Mouse (Mus musculus) gastrocnemius, postnatal 10 days (tissue): ENCODE measurements around the gene Ece2. TPM values are rescaled to one million over a fixed set of nuclear protein-coding genes. Genes with fewer than 3 reads are reported as not detected.
"Not testable (repeated sequence)": the region's sequence is repeated elsewhere in the genome, so short reads cannot be mapped to it uniquely, and the experiment has no call there.

Source experiments
- DNase-seq: peaks from one replicate; pipeline ENCODE4 v3.0.0; 2021; ENCODE audit warnings: mixed read lengths
- total RNA-seq, 2 experiments: library from RNA; stranded (reverse); gene quantifications; 2 replicates each; pipeline ENCODE4 v1.2.3; 2021

Gene Ece2
- total RNA-seq, 2 experiments from 2014 or later: 0.63 TPM; not detected in 1

DNA sequence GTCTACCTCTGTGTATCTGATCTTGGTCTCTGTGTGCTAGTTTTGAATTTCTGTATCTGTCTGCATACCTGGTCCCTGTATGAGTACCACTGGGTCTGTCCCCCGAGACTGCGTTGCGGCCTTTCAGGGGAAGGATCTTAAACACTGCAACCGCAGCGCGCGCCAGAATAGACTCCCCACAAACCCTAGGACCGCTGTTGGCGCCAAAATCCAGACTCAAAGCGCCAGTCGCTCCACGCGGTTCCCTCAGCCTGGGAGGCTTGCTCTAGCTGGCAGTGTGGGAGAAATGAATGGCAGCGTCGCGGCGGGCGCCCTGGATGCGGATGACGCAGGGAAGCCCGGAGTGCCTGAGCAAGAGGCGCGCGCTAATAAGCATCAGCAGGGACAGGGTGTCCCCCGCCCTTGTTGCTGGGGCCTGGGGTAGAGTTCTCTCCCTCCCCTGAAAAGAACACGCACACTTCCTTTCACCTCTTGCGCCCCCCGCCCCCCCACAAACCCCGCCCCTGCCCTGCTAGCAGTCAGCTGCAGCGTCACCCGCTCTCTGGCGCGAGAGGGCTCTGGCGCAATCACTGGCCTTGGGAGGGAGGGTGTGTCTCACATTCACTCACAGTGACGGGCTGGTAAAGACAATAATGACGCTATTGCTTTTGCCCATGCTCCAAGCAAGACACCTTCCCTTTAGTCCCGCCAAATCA lies 7.5 kb upstream of the Ece2 start:
- peak; percentile 17 for DNase-seq

DNA sequence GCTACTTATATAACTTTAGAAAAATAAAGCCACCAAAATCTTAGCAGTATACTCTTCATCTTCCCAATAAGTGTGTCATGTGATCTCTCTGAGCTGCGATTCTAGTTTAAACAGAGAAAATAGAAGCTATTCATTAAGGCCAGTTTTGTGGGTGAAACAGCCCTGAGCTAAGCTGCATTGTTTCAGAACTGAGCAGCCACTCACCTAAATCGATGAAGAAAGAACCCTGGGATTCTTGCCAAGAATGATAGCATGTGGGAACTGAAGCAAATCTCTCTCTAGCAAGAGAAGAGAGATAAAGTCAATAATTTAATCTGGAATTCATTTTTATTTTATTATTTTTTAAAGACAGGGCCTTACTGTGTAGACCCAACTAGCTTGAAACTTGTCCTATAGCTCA lies 6.4 kb upstream of the Ece2 start:
- DNase-seq: no peak

DNA sequence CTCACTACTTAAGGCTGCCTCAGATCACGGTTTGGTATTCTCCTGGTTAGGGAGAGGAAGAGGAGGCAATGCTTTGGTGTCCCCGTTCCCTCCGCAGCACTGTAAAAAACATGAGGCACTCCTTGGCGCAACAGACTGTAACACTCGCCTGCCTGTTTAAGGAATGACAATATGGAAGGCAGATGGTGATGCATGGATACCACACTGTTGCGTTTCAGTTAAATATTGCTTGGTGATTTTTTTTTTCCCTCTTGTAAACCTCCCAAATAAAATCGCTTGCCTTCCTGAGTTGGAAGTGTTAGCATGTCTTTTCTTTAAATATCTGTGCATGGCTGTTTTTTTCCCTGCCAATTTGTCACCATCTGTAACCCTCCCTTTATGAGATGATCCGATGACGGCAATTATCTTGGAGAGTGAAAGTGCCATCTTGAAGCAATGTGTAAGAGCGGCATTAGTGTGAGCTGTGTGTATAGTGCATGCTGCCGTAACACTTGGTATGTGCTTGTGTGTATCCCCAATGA lies 697 bp upstream of the Ece2 start:
- DNase-seq: no peak

DNA sequence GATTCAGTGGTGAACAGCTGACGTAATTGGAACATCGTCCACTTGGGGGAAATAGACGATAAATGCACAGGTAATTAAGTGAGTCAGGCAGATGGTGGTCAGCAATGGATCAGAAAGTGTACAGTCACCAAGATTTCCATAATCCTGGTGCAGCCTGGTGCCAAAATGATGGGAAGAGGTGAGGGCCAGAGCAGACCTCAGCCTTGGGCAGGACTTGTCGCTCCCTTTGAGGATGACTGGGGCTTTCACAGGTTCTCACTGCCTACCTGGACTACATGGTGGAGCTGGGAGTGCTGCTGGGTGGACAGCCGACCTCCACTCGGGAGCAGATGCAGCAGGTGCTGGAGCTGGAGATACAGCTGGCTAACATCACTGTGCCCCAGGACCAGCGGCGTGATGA lies 7.8 kb downstream of the Ece2 start:
- DNase-seq: no peak

DNA sequence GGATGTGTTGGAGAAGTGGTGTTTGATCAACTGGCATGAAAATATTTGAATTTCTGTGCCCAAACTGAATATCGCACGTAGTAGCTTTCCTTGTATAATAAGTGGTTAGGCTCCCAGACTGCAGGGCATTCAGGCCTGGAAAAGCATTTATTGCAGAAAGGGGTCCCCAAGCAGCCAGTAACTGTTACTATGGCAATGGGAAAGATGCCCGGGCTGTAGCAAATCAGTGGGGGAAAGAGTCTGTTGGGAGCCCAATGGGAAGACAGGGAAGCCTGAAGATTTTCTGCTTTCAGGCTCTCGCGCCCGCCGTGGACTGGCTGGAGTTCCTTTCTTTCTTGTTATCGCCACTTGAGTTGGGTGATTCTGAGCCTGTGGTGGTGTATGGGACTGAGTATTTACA lies 8.7 kb downstream of the Ece2 start:
- DNase-seq: no peak

DNA sequence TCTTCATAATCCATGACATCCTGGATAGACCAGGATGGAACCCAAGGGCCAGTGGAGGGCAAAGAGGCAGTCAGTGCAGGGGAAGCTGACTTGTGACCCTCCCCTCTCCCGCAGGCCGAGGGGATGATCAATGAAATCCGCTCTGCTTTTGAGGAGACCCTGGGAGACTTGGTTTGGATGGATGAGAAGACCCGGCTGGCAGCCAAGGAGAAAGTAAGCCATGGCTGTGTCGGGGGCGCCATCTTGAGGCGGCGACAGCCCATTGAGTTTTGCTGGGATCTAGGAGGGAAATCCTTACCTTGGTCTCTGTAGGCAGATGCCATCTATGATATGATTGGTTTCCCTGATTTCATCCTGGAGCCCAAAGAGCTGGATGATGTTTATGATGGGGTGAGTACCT lies 12.5 kb downstream of the Ece2 start:
- peak; percentile 77 for DNase-seq

DNA sequence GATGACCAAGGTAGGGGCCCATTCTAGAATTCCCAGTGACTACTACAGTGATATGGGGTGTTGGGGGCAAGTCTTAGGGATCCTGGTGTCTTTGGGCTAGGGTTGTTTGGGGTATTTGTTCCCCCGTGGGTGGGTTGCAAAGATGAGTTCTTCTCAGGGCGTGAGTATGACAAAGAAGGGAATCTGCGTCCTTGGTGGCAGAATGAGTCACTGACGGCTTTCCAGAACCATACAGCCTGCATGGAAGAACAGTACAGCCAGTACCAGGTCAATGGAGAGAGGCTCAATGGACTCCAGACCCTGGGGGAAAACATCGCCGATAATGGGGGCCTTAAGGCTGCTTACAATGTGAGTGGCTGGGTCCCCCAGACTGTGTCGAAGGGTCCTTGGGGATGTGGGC lies 14.3 kb downstream of the Ece2 start:
- no peak for DNase-seq

DNA sequence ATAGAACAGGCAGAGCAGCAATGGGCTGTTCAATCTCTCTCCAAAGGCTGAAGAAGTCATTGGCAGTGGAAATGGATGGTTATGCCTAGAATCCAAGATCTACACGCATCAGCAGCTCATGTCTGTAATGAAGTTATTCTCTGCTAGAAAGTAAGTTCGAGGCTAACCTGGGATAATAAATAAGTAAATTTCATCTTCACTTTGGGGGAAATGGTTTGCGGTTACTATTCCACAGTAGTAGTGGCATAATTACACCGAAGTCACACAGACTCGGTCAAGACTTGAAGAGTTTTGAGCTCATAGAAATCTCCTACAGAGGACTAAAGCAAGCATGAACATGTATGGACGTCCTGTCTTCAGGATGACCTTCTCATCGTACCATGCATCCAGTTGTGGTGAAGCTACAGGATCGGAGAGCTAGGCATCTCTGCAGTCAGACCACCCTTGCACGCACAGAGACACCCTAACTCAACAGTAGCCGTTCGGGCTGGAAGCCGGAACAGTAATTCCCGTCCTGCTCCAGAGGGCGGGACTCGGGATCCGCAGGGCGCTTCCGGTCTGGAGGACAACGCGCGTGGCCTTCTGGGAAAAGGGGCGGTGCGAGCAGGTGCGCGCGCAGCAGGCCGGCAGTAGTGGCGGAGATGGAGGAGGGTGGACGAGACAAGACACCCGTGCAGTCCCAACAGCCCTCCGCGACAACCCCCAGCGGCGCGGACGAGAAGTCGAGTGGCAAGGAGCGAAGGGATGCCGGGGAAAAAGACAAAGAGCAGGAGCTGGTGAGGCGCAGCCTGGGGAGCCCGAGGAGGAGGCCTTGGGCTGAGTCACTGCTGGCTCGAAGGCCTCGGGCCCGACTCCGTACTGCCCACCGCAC lies 21.7 kb downstream of the Ece2 start, which contains the start of gene Psmd2:
Gene Psmd2 (plus strand): TSS at position 577 of the 871 bp plus-strand sequence.
- peak; percentile 98 for DNase-seq

DNA sequence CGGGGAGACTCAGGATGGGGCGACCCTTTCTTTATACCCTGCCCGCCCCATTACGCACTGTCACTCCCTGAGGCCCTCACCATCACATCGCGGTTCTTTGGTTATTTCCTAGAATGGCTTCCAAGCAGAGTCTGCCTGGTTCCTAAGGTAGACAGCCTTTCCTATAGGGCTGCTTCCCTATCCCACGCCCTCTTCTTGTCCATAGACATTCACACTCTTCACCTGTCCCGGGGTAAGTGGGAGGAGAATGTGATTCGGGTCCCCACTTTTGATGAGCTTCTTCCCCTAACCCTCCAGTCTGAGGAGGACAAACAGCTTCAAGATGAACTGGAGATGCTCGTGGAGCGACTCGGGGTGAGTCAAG lies 22.3 kb downstream of the Ece2 start:
- no peak for DNase-seq

DNA sequence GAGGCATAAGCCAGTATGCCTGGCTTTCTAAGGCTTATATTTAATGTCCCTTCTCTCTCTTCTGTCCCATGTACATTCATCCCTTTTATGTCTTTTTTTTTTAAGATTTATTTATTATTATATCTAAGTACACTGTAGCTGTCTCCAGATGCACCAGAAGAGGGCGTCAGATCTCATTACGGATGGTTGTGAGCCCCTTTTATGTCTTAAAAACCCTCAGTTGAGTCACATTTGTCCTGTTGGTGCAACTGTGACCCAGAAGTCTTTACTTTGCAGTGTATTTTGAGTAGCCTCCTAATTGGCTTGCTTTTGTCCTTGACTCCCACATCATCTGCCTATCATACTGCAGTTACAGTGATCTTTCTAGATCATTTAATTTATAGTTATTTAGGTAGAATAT lies 23.7 kb downstream of the Ece2 start:
- no peak for DNase-seq

DNA sequence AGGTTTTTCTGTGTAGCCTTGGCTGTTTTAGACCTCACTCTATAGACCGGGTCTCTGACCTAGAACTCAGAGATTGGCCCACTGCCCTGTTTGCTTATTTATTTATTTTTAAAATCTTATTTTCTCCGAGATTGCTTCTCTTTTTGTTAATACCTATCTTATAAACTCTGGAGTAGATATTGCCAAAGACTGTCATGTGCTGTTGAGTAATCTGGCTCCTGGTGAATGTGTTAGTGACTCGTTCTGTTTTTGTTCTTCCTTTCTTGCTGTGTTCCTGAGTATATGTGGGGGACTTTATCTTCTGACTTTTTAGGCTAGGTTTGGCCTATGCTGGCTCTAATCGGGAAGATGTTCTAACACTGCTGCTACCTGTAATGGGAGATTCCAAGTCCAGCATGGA lies 28.0 kb downstream of the Ece2 start:
- no peak for DNase-seq

DNA sequence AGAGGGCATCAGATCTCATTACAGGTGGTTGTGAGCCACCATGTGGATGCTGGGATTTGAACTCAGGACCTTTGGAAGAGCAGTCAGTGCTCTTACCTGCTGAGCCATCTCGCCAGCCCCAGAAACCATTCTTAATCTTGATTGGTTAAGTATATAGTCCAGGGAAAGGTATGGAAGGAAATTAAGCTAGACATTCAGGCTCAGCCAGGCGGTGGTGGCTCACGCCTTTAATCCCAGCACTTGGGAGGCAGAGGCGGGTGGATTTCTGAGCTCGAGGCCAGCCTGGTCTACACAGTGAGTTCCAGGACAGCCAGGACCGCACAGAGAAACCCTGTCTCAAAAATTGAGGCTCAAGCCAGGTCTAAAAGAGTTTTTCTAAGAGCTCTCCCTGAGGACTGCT lies 38.4 kb downstream of the Ece2 start, which contains the start of gene Eif4g1:
Gene Eif4g1 (plus strand): TSS at position 301 of the 400 bp plus-strand sequence.
- DNase-seq: not testable (repeated sequence)

DNA sequence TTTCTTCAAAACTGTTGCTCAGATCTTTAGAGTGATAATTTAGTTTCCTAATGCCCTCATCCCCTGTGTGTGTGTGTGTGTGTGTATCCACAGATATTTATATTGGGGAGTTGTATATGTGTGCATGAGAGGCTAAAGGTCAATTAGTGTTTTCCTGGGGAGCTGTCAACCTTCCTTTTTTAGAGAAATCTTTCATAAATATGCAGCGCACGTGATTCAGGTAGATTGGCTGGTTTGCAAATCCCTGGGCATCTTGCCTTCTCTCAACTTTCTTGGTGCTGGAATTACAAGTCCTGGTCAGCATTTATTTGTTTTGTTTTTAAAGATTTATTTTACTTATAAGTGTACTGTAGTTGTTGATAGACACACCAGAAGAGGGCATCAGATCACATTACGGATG lies 40.7 kb downstream of the Ece2 start:
- DNase-seq: no peak

DNA sequence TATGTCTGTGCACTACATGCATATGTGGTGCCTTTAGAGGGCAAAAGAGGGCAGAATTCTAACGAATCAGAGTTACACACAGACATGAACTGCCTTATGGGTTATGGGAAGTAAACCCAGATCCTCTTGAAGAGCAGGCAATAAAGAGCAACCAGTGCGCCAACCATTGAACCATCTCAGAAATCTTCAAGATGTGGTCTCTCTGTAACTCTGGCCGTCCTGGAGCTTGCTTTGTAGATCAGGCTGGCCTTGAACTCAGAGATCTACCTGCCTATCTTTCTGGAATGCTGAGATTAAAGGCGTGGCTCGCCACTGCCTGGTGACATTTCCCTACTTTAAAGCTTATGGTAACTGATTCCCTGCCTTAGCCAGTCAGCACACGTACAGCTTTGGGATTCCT lies 42.3 kb downstream of the Ece2 start:
- no peak for DNase-seq

DNA sequence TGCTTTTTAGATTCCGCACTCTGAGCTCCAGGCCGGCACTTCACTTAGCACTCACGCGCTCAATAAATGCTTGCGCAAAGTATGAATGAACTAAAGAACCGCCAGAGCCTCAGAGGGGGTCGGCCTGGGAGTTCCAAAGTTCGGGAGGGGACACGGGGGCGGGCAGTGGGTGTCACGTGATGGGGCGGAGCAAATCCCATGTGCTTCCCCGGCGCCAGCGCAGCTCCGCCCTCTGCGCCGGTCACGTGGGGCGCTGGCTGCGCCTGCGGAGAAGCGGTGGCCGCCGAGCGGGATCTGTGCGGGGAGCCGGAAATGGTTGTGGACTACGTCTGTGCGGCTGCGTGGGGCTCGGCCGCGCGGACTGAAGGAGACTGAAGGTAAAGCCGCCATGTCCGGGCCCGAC lies 42.9 kb downstream of the Ece2 start:
- peak; percentile 97 for DNase-seq

DNA sequence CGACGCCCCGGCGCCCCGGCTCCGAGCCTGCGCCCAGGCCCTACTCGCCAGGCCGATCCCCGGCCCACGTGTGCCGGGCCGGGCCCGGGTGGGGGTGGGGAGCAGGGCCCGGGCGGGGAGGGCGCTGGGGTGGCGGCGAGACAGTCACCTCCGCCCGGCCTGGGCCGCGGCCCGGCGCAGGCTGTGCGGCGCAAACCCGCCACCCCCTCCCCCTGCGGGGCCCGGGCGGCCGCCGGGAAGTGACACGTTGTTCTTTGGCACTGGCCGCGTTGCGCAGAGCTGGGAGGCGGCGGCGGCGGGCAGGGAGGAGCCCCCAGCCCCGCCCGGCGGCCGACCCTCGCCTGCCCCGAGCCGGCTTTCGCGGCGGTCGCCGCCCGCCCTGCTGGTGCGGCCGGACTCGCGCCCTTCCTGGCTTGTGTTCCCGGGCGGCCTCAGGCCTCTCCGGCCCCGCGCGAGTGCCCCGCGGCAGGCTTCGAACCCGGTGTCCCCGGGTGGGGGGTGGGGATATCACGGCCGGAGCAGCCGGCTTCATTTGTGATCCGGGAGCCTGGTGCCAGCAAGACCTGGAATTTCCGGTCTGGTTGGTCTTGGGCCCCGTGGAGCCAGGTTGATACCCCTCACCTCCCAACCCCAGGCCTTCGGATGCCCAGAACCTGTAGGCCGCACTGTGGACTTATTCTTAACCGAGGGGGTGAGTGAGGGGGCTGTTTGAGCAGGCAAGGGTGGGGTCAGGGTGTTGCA lies 43.5 kb downstream of the Ece2 start:
- peak; percentile 75 for DNase-seq

DNA sequence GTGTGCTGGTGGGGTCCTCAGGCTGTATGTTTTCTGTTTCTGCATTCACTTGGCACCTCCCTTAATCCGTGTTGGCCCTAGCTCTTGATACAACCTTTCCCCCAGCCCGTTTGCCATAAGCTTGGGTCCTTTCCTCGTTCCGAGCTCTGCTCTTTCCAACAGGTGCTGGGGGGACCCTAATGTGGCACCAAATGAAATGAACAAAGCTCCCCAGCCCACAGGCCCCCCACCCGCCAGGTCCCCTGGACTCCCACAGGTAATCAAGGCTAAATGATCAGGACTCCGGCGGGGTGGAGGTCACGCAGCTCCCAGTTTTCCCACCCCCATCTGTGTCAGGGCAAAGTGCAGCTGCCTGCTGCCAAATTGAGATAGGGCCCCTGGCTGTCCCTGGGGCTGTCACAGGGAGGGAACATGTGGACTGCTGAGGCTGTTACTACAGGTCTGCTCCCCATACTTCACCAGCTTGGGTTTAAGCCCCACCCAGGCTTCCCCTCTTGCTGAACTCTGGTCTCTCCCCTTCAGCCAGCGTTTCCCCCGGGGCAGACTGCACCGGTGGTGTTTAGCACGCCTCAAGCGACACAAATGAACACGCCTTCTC lies 44.2 kb downstream of the Ece2 start:
- DNase-seq: peak; percentile 12

DNA sequence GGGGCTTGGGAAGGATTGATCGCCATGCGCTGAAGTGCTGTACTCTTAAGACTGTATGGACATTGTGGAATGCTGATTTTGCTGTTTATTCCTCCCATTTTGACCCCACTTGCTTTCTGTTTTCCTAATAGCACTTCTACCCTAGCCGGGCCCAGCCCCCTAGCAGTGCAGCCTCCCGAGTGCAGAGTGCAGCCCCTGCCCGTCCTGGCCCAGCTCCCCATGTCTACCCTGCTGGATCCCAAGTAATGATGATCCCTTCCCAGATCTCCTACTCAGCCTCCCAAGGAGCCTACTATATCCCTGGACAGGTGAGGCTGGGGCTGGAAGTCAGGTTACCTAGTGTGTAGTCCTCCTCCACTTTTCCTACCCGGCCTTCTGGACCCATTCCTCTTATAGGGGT lies 45.6 kb downstream of the Ece2 start:
- no peak for DNase-seq

DNA sequence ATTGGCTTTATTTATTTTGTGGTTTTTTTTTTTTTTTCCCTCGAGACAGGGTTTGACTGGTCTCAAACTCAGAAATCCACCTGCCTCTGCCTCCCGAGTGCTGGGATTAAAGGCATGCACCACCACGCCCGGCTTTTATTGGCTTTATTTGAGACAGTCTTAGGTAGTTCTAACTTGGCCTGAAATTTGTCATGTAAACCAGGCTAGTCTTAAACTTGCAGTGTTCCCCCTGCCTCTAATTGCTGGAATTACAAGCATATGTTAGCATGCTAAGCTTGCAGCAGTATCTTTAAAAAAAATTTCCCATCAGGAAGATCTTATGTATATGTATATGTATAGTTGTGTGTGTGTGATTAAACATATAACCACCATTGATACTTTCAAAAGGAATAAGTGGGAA lies 47.1 kb downstream of the Ece2 start:
- DNase-seq: no peak

DNA sequence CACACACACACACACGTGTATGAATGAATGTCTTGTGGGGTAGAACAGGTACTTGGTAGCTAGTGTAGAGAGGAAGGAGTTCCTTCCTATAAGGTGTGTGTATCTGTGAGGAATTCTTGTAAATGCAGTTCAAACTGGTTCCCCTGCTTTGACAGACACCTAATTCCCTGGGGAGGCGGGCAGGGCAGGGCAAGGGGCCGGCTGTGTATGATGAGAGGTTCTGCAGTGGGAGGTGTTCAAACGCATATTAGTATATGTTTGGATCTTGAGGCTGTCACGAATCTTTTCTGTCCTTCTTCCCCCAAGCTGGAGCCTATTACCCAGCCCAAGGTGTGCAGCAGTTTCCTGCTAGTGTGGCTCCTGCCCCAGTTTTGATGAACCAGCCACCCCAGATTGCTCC lies 47.8 kb downstream of the Ece2 start:
- no peak for DNase-seq

DNA sequence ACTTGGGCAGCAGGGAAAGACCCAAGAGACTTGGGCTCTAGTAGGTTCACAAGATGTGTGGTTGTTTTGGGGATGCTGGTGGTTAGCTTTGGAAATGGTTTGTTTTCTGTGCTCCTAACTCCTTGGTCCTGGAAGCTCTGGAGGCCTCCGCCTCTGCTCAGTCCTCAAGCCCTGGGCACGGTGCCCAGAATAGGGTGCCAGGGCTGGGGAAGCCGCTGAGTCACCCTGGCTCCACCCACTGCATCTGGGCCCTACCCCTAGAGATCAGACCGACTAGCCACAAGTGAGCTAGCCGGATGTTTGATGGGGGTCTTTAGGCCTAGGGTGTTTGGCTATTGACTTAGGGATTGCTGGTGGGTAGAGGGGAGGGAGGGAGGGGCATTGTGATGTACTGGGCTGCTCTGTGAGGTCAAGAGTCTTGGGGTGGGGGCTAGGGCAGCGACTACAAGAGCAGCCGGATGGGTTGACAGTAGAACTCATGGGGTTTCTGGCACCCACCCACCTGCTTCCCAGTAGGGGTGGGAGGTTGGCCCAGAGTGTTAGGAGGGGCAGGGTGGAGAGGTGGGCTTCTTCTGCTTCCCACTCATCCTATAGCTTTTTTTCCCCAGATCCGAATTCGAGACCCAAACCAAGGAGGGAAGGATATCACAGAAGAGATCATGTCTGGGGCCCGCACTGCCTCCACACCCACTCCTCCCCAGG lies 48.5 kb downstream of the Ece2 start:
- DNase-seq: peak; percentile 86

DNA sequence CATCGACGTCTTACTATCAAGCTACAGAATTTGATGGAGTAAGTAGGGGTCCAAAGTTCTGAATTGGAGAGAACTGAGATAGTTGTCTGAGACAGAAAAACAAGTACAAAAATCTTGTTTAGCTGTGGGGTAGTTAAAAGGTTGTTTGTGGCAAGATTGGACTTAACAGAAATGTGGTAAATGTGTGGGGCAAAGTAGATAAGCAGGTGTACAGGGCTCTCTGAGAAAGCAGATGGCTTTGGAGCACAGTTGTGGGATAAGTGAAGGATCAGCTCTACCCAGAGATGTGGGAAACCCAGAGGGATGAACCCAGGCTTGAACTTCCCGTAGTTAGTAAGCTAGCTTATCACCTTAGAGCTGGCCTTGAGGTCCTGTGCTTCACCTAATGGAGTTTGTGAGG lies 61.1 kb downstream of the Ece2 start:
- no peak for DNase-seq
